Mouse (Mus musculus): ENCODE measurements around the gene Pmvk.

DNA sequence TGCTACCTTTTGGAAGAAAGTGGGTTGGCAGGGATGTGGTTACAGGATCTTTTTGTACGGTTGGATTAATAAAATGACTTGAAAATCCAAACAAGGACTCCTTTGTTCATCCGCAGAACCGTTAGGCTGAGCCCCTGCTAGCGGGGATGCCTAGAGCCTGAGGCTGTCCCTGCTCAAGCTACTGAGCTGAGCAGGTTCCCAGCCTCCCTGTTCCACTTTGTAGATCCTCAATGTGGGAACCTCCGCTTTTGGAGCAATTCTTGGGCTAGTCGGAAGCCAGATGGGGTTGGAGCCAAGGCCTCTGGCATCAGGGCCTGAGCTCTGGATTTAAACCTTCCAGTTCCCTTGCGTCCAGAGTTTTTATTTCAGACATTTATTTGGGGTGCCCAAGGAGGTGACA lies 19.3 kb upstream of the Pmvk start:
- no peak for TF ChIP-seq CTCF (IDR thresholded peaks at IDR 0.05; ENCODE audit: low read depth)
- no peak for TF ChIP-seq EP300 (IDR thresholded peaks at IDR 0.05; ENCODE audit: low read depth)
